Mouse (Mus musculus): ENCODE data around the gene Dysf. TPM values are rescaled to one million over a fixed set of nuclear protein-coding genes. Genes with fewer than 3 reads are reported as not detected.

Dysf gene
- polyA plus RNA-seq, 1 experiment from 2014 or later, result 9.4 TPM

DNA sequence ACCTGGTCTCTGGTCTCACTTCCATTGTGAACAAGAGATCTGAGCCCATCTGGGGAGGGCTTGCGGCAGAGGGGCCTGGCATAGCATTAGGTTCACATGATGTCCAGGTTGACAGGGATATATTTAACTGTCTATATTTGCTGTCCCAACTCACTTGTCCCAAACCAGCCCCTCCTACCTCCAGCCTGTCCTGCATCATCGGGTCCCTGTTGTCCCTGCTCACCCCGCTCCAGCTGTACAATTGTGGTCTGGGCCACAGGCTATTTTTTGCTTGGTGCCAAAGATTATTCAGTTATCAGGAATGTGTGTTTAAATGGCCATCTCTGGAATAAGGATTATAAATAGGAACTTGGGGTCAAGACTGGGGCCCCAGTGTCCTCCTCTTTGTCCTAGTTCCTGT is 235.0 kb downstream of the Dysf start:
- Histone ChIP-seq H3K4me1 (replicated peaks; ENCODE audit: control insufficient read depth, insufficient read depth, low read length) (no peaks in the 10 kb centered on the region), H3K9me3 (ENCODE audit: control insufficient read depth, low read length) (no peaks in the 10 kb centered on the region), H3K36me3 (ENCODE audit: control insufficient read depth, insufficient read depth, low read length) (no peaks in the 10 kb centered on the region), H3K27ac (ENCODE audit: low read length) (no peak overlapping the region), H3K4me3 (ENCODE audit: low read length) (no peak overlapping the region), H3K4me2 (ENCODE audit: low read depth, low read length) (no peak overlapping the region), H3K27me3 (ENCODE audit: control insufficient read depth, insufficient read depth, low read depth, low read length) (no peaks in the 10 kb centered on the region), H3K9ac (ENCODE audit: low read length) (no peak overlapping the region)
- 79% methylated on average over 3 of the region's 3 CpGs for WGBS
- ATAC-seq (ENCODE audit: low read depth), result no peak

DNA sequence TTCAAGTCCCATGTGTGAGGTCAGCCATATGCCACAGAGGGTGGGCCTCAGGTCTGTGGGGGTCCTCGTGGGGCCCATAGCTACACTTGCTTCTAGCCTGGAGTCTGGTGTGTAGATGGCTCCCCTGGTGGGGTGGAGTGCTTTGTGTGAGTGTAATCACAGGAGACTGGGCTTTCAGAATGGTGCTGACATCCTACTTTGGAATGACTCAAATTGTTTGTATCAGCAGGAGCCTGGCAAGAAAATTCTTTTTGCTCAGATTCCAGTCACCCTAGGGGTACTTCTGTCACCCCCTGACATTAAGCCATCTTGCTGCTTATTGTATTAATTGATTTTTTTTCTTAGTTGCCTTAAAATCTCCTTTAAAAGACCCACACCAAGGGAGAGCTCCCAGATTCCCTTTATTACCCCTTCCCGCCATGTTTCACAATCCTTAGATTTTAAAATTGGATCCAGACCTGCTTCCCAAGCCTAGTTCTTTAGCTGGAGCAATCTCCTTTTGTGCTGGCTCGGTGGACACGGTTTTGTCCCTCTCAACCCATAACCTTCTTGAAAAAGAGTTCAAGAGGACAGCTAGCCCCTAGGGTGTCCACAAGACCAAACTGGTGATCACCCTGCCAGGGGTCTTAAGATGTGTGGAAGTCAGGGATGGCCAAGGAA is 237.8 kb downstream of the Dysf start:
- no peaks in the 10 kb centered on the region for H3K4me1 ChIP-seq (replicated peaks; ENCODE audit: control insufficient read depth, insufficient read depth, low read length)
- H3K27me3 ChIP-seq (ENCODE audit: control insufficient read depth, insufficient read depth, low read depth, low read length), result no peaks in the 10 kb centered on the region
- WGBS, result 80% methylated on average over 4 of the region's 4 CpGs
- no peak overlapping the region for H3K4me2 ChIP-seq (ENCODE audit: low read depth, low read length)
- H3K9ac ChIP-seq (ENCODE audit: low read length), result no peak overlapping the region
- H3K27ac ChIP-seq (ENCODE audit: low read length), result no peak overlapping the region
- no peaks in the 10 kb centered on the region for H3K9me3 ChIP-seq (ENCODE audit: control insufficient read depth, low read length)
- no peak overlapping the region for H3K4me3 ChIP-seq (ENCODE audit: low read length)
- no peak for ATAC-seq (ENCODE audit: low read depth)
- no peaks in the 10 kb centered on the region for H3K36me3 ChIP-seq (ENCODE audit: control insufficient read depth, insufficient read depth, low read length)

GRCm38 (mm10) chr6:84246979-84247378 is 238.6 kb downstream of the Dysf start:
- H3K36me3 ChIP-seq (ENCODE audit: control insufficient read depth, insufficient read depth, low read length), result no peaks in the 10 kb centered on the region
- no peaks in the 10 kb centered on the region for H3K27me3 ChIP-seq (ENCODE audit: control insufficient read depth, insufficient read depth, low read depth, low read length)
- H3K4me1 ChIP-seq (replicated peaks; ENCODE audit: control insufficient read depth, insufficient read depth, low read length), result no peaks in the 10 kb centered on the region
- H3K4me2 ChIP-seq (ENCODE audit: low read depth, low read length), result no peak overlapping the region
- 32% methylated on average over 5 of the region's 5 CpGs for WGBS
- H3K9me3 ChIP-seq (ENCODE audit: control insufficient read depth, low read length), result no peaks in the 10 kb centered on the region
- no peak overlapping the region for H3K9ac ChIP-seq (ENCODE audit: low read length)
- no peak overlapping the region for H3K4me3 ChIP-seq (ENCODE audit: low read length)
- no peak overlapping the region for H3K27ac ChIP-seq (ENCODE audit: low read length)
- no peak for ATAC-seq (ENCODE audit: low read depth)

Other genes with a start within 250 kb of the Dysf start
- gene Ankrd53, start 245.9 kb upstream of the Dysf start, polyA plus RNA-seq (2015; fragmentation: Nextera tagmentation; extraction: Ambion mirVana), result 0.14 TPM in 1 of 2 replicates, not detected in the other
- 86.3 and 105 TPM in 2 replicates for gene Tex261, start 232.8 kb upstream of the Dysf start, polyA plus RNA-seq (2015; fragmentation: Nextera tagmentation; extraction: Ambion mirVana)
- 58.3 and 63.5 TPM in 2 replicates for gene Nagk, start 213.6 kb upstream of the Dysf start, polyA plus RNA-seq (2015; fragmentation: Nextera tagmentation; extraction: Ambion mirVana)
- 17.4 and 18.2 TPM in 2 replicates for gene Paip2b, start 176.8 kb upstream of the Dysf start, polyA plus RNA-seq (2015; fragmentation: Nextera tagmentation; extraction: Ambion mirVana)
- 56.6 and 58.7 TPM in 2 replicates for gene Zfp638, start 141.5 kb upstream of the Dysf start, polyA plus RNA-seq (2015; fragmentation: Nextera tagmentation; extraction: Ambion mirVana)

All from lung, embryonic 16.5 days (tissue).